Mouse (Mus musculus): Measurements from ENCODE around the gene Mob4.

Mob4 gene

DNA sequence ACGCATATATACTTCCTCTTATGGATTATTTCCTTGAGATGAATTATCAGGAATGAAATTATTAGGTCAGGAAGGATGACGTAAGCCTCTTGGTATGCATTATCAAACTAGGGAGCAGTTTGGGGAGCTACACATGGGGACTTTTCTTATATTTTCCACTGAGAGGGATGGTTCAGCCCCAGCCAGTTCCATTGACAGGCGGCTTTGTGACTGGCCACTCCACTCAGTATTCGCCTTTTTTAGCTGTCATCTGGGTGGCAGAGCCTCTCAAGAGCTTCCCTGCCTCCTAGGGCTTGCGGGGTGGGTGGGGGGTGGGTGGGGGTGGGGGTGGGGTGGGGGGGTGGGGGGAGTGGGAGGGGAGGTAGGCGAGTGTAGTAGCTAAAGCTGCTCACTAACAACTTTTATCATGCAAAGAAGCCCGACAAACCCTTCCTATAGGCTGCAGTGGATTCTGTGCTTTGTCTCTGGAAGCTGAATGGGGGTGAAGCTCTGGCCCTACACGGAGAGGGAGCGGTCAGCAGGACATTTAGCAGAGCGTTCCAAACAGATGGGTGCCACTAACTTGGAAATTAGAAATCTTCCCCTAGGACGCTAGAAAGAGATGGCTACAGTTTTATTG is 55.7 kb downstream of the Mob4 start:
- DNase-seq = no peak

DNA sequence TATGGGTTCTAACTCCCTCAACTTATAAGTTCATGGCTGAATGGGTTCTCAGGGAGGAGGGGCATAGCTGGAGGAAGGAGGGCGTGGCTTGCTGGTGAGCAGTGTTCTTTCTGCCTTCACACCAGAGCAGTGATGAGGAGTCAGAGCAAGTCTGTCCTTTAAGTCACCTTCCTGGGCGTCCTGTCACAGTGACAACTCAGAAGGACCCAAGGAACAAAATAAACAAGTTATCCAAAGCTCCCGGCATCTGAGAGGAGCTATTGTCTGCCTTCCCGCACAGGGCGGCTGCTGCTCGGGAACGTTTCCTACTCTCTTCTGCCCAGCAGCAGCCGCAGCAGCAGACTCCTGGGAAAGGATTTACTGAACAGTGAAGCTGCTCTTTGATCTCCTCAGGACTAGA is 61.0 kb downstream of the Mob4 start:
- DNase-seq = no peak

DNA sequence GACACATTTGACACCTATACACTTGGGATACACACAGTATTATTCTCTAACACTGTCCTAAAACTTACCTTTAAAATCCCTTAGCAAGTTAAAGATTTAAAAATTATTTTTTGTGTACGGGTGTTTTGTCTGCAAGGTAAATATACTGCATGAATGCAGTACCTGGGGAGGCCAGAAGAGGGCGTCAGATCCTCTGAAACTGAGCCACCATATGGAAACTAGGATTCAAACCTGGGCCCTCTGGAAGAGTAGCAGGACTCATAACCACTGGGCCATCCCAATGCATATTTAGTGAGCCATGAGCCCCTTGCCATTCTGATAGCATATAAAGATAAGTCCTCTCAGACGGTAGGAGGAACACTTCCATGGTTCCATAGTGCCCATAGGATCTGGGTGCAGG is 61.8 kb downstream of the Mob4 start:
- no peak for DNase-seq

DNA sequence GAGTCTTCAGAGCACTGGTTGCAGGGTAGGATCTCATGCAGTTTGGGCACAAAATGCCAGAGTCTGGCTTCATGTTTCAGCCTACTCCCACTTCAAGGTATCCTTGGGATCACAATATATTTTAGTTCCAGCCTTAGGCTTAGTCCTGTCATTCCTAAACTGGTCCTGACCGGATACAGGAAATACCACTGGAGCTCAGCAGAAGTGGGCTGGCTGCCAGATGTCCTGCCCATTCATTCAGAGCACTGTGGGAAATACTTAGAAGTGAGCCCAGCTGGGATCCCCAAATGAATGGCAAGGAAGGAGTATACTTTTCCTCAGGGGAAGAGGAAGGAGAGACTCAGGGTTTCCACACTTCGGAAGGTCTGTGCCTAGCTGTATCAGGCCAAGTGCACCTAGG is 62.3 kb downstream of the Mob4 start:
- no peak for DNase-seq

DNA sequence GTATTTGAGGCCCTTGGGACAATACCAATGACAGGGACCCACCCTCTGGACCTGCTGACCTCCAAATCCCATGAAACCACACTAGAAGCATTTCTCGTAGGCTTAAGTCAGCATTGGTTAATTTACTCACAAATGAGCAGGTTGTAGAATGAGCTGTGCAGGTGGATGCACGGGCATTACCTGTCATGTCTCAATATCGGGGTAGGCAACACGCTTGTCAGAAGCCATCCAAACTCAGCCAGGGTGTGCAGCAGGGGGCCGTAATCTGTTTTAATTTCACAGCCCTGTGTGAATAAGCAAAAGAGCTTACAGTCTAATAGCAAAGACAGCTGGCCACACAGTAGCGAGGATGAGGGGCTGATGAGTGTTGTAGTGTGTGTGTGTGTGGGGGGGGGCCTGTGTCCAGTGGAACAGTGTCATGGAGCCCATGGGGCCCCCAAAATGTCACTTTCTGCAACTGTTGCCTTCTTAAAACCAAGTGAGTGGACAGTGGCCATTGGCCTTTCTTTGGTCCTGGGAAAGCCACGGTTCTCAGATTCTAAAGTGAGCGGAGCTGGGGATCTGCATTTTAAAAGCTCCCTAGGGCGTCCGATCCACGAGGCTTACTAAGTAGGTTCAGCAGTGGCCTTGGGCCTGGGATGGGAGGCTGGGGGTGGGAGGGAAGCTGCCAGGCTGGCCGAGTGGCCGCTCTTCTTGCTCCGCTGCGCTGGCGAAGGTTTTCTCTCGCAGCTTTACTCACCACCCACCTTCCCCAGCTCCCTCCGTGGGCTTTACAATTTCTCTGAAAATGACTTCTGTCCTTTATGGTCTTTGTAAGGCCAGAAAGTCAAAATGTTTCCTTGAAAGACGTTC is 63.3 kb downstream of the Mob4 start:
- DNase-seq = no peak

DNA sequence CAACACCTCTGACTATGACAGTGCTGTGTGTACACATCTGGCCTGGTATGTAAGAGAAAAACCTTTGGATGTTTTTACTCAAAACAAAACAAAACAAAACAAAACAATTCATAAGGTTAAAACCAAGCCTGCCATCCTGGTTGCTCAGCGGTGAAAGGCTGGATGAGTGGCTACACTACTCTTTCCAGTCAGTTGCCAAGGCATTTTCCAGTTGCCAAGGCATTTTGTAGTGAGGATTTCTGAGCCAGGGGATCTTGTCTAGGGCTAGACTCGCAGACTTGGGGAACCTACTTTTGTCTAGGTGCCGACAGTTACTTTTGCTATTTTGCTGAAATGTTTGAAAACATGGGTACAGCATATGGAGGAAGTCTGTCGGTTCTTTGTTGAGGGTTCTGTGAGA is 64.0 kb downstream of the Mob4 start:
- no peak for DNase-seq

DNA sequence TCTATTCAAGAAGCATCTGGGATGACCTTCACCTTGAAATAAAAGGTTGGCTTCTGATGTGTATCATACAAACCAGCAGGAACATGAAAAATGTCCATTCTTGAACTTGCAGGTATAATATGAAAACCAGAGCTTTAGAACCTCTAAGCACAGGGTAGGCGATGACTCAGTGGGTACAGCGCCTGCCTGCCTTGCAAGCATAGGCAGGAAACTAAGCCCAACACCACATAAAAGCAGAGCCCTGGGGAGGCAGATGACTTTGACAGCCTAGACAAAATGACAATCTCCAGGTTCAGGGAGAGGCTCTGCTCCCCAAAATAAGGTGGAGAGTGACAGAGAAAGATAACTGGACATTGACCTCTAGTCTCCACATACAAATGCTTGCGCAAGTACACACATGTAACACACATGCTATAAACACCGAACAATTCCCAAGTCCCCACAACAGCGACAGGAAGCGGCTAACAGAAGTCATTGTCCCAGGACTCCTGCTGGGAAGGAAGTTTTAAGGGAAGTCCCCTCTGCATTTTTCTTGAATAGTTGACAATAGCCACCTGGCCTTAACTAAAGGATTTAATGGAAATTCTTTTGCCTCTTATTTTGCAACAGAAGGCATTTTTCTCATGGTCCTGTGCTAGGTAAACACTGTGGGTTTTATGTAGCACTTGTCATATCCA is 65.4 kb downstream of the Mob4 start:
- no peak for DNase-seq

DNA sequence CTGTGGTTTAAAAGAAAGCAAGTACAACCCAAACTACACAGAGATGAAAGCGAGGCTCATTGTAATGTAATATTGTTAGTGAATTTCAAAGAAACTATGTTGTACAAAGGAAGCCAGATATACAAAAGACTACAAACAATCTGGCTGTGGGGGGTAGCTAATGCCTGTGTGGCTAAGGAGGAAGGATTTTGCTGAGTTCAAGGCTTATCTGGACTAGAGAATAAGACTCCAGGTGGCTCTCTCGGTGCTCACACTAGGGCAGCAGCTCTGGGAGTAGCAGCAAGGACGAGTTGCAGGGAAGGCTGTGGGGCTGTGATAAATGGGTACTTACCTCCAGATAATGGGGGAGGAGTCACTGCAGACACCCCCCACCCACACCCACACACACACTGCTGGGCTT is 67.7 kb downstream of the Mob4 start:
- DNase-seq = no peak

DNA sequence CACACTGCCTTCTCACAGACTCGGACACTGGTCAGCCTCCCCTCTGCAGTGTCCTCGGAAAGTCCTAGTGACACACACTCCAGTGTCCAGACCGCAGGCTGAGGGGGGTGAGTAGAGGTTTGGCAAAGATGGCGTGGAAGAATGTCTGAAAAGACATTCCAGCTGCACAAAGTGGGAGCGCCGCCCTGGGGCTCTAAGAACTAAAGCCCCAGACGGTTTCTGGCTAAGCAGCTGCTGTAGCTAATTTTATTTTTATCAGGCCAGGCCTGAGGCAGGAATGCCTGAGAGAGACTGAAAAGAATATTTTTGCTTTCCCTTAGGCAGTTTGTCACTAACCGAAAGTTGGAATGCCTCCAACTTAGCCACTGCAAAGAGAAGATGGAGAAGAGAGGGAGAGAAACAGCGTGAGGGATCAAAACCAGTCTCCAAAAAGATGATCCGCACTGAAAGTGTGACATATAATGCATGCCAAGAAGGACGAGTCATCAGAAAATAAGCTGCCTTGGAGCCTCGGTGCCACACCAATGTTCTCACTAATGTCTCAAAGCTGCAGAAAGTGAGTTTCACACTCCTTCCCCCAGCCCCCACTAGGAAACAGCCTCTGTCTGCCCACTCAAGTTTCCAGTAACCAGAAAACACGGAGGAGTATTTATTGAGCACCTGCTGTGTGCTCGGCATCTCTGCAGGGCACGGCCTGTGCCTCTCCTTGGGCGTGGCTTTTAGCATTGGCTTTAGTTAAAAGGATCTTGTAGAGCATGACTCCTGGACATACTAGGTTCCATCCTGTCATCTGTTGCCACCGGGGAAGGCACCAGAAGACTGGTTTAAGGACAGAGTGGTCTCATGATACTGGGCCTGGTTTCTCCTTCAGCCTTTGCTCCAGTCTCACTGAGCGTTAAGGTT is 71.1 kb downstream of the Mob4 start:
- DNase-seq = peak; percentile 33
